Mouse (Mus musculus): Measurements from ENCODE around the gene Tbc1d24.

DNA sequence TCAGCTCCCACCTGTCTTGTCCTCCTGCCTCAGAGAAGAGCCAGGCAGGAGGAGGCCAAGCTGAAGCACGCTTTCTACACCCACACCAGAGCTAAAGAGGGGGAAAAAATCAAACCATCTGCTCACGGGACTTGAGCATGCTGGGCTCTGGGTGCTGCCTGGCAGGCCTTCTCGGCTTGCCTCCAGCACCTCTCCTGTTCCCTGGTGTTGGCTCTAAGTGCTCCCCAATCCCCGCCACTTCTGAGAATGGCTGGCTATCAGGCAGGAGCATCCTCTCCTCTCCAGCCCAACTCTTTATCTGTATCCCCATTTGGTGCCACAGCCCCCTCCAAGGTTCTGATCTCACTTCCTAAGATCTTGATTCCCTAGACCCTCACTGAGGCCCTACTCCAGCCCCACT lies 6.1 kb downstream of the Tbc1d24 start:
- TF ChIP-seq POLR2A (IDR thresholded peaks at IDR 0.05; ENCODE audit: borderline replicate concordance, control insufficient read depth, low read depth, low read length) (no peak), CTCF (IDR thresholded peaks at IDR 0.05; ENCODE audit: control insufficient read depth, insufficient read depth, low read length) (no peak)
